Mouse (Mus musculus) left cerebral cortex, adult 2 months (tissue): ENCODE results near the gene Rab1b. TPM values are rescaled to one million over a fixed set of nuclear protein-coding genes. Genes with fewer than 3 reads are reported as not detected.

ENCODE experiments used
- DNase-seq, 2 experiments: peaks; one replicate each; pipeline ENCODE4 v3.0.0; 2021 to 2022; ENCODE audit warnings: low spot score in 2 of 2, mixed read lengths in 1 of 2; ENCODE audit errors: extremely low spot score in 1 of 2
- H3K27ac ChIP-seq: fragments of 200-600 bp; 2 replicates; pipeline ENCODE4 v1.8.1; 2022
- H3K4me3 ChIP-seq: fragments of 200-600 bp; 2 replicates; pipeline ENCODE4 v1.8.1; 2022
- CTCF ChIP-seq: fragments of 200-600 bp; IDR thresholded peaks from 2 replicates; pipeline ENCODE4 v1.8.1; 2022; ENCODE audit warnings: antibody characterized with exemption, mild to moderate bottlenecking, moderate library complexity
- intact Hi-C: fragments of 180-260 bp; cut with DNase I; formaldehyde crosslinking; loops from one replicate; pipeline ENCODE4 v1.15.1; 2025
- total RNA-seq, 2 experiments: library from RNA; stranded (reverse); gene quantifications; 2 replicates each; pipeline ENCODE4 v1.2.3; 2021

Rab1b gene
- total RNA-seq, 2 experiments from 2014 or later = 144 to 157 TPM

DNA sequence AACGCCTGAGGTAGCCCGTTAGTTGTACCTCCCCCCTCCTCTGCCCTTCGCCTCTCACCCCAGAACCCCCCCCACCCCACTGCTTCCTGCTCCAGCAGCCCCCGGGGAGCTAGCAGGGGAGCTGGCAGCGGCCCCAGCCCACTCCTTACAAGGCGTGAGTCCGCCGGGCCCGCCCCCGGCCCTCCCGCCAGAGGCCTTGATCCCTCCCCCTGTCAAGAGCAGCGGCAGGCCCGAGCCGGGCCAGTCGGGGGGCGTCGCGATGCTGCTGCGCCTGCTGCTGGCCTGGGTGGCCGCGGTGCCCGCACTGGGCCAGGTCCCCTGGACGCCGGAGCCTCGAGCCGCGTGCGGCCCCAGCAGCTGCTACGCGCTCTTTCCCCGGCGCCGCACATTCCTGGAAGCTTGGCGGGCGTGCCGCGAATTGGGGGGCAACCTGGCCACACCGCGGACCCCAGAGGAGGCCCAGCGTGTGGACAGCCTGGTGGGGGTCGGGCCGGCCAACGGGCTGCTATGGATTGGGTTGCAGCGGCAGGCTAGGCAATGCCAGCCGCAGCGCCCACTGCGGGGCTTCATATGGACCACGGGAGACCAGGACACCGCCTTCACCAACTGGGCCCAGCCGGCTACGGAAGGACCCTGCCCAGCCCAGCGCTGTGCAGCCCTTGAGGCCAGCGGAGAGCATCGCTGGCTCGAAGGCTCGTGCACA, 38.9 kb downstream of the Rab1b start, which contains the start of gene Cd248:
Gene Cd248, plus strand, starts transcription at position 212 of the 703 bp plus-strand sequence.
- peak within 1 kb of the TSS; percentile 28; the same call in 1 of the 2 replicates for H3K27ac ChIP-seq
- peak in 1 of 2 experiments; percentile 26 for DNase-seq
- intact Hi-C loops = no loop called here
- no peak for TF ChIP-seq CTCF
- peak within 1 kb of the TSS; percentile 38 for H3K4me3 ChIP-seq

DNA sequence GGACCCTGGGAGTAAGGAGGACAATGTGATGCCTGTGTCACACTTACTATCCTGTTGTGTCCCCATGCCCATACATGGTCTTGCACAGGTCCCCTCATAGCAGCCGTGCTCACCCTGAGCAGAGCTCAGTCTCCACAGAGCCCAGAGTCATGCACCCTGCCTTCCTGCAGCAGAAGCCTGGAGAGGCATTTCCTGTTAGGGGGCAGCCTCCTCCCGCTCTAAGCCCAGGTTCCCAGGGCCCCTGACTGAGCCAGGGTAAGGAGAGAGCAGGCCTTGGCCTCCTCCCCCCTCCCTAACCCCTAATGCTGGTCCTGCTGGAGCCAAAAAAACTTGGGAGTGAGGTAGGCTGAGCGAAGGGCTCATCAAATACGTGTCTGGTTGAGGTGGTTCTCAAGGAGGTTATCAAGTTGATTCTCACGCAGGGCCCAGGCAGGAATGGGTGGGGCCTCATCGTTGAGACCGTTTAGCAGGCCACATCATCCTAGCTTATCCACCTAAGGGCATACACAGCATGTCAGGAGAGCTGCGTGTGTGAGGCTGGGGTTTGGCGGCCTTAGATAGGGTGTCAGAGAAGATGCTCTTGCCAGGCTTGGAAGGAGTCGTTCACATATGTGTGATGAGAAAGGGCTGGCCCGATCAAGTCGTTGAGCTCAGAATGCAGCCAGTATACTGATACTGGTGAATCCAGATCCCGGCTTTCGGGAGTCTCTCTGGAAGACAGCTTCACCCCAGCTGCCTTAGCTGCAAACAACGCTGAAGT, 39.7 kb downstream of the Rab1b start:
- no peak for TF ChIP-seq CTCF
- intact Hi-C loops = no loop called here
- Histone ChIP-seq H3K4me3 (peak overlapping the region; percentile 38; the same call in 1 of the 2 replicates), H3K27ac (peak overlapping the region; percentile 28; the same call in 1 of the 2 replicates)
- DNase-seq = no peak

DNA sequence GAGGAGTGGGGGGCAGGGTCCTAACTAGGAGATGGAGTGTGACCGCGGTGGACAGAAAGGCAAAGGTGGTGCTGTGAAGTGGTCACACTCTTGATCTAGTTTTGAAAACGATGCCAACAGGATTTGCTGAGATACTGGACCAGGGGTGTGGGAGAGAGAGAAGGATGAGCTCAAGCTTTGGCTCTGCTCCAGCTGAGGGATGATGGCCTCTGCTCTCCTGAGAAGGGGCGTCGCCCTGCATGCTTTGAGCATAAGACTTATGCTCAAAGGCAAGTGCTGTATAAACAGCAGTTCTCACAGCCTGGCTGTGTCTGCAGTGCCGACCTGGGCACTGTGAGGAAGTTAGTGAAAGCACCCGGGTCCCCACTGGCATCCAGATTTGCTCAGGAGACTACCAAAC, 41.8 kb downstream of the Rab1b start:
- TF ChIP-seq CTCF = no peak
- H3K4me3 ChIP-seq = no peak overlapping the region
- intact Hi-C loops = no loop called here
- H3K27ac ChIP-seq = no peak overlapping the region
- no peak for DNase-seq

DNA sequence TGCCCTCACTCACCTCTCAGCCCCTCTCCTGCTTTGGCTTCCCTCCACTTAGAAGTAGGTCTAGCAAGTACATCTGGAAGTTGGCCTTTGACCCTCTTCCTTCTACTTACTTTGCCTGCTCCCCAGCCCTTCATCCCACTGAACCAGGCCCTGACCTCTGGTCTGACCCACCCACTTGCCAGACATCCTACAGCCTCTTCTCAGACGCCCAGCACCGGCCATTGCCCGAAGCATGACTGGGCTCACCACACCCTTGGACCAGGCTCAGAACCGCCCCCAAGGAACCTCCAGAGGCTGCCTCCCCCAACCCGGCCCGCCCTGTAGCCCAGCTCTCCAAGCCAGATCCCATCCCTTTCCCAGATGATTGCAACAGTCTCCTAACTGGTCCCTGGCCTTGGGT, 44.4 kb downstream of the Rab1b start:
- Histone ChIP-seq H3K27ac (no peak overlapping the region), H3K4me3 (no peak overlapping the region)
- intact Hi-C loops = no loop called here
- TF ChIP-seq CTCF = no peak
- DNase-seq = no peak

DNA sequence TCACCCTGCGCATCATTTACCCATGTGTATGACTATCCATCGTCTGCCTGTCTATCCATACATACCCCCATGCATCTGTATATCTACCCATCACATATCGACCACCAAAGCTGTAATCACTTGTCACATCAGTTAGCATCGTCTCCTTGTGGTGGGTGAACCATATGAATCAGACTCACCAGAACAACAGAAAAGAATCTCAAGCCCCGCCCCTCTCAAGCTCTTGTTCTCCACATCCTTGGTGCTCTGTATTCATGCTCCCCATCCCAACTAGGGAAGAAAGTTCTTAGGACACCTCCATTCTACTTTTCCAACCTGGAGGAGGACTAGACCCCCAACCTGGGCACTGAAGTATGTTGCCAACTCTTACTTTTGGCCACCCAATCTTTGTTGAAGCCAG, 44.8 kb downstream of the Rab1b start:
- intact Hi-C loops = no loop called here
- no peak overlapping the region for H3K27ac ChIP-seq
- no peak for TF ChIP-seq CTCF
- no peak for DNase-seq
- H3K4me3 ChIP-seq = no peak overlapping the region

DNA sequence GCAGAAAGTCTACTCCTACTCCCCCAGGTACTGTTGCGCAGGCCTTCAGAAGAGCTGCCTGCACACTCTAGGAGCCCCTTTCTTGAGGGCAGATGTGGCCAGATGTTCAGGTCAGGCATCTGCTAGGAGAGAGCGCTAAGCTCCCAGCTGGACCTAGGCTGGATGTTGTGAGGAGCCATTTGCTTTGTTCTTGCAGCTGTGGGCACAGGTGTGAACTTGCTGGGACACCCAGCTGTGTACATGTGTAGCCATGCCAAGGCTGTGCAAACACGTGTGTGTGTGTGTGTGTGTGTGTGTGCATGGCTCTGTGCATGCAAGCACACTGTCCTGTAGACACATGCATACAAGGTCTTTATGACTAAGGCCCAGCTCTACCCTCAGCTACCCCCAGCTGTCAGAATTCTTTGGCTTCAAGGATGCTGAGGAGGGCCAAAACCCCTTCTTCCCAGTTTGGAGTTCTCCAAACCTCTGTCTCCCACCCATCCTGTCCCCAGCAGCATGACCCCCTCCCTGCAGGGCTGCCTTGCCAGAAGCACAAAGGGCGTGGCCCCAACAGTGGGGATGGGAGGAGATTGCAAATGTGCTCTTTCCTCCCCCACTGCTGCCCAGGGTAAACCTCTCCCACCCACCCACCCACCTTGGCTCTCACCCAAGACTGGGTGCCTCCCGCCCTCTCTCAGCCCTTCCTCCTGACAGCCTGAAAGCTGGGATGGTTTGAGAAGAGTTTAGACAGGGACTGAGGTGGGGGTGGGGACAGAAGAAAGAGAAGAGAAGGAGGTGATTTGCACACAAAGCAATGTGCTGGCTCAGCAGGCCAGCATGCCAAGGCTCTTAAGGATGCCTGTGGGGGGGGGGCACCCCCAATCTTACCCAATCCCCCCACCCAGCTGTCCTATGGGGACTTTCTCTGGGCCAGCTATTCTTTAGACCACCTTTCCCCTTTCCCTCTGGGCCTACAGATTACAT, 46.2 kb downstream of the Rab1b start:
- intact Hi-C loops = no loop called here
- TF ChIP-seq CTCF = no peak
- Histone ChIP-seq H3K4me3 (no peak overlapping the region), H3K27ac (no peak overlapping the region)
- DNase-seq = no peak

DNA sequence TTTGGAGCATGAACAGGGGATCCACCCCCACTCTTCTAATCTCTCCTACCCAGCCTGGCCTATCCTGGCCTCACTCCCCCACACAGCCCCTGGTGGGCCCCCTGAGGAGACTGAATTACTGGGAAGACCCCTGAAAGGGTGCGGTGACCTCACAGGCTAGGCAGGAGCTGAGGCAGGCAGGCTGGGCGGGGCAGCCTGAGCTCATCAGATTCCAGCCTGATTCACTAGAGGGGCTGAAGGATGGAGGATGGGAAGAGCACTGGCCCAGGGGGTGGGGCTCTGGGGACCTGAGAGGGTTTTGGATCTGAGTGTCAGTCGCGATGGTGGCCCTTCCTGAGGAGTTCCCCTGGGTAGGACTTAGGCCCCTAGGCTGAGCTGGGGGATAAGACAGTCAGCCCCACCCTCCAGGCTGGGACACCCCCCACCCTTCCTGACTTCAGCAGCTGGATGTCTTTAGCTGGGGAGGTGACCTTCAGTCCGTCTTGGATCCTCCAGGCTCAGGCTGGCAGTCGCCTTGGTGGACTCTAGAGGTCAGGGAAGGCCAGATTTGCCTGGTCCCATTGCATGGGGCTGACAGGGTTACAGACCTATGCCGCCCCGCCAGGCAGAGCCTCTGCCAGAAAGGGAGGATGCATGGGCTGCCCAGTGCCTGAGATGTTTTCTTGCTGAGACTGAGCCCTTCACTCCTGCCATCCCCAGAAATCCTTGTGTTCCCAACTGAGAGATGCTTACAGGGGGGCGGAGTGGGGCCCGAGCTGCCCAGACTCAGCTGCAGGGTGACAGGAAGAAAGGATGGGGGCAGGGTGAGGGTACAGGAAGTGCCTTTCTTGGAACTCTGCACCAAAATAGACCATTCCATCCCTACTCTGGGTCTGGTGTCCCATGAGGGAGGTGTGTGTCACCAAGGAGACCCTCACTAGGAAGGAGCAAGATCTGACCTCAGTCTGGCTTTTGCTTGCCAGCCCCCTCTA, 47.8 kb downstream of the Rab1b start:
- intact Hi-C loops = no loop called here
- Histone ChIP-seq H3K27ac (peak overlapping the region; percentile 8), H3K4me3 (no peak overlapping the region)
- DNase-seq = no peak
- TF ChIP-seq CTCF = no peak

DNA sequence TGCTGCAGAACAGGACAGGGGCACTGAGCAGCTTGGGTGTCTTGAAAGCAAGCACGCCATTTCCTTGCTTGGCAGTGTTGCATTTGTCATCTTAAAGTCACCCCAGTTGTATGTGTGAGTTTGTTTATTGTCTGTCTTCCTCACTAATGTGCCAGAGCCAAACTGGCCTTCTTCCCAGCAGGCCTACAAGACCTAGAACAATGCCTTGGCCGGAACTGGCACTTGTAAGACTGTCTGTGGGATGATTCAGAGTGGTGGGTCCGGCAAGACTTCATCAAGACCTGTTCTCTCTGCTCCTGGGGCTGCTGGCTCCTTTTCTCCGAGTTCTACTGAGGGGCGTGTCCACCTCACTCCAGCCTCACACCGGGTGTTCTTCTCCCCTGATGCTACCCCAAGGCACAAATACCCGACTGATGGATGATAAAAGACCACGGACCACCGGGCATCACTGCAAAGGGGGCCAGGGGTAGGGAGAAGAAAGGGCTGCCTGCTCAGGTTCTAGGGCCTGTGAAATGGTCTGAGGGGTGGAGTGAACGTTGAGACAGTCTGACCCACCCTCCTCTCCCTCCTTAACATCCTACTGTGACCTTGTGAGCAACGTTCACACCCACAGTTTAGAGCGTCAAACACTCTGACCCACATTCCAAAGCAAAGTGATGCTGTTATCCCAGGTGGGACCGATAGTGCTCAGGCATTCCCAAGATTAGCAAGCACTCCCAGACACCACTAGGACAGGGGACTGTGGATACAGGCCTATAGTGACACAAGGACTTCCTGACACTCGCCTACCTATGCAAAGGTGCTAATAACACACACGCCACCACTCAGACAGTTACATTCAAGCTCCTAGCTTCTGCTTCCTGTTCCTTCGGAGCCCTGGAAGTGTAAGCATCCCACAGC, 48.7 kb downstream of the Rab1b start:
- TF ChIP-seq CTCF = no peak
- H3K27ac ChIP-seq = peak overlapping the region; percentile 8; the same call in 1 of the 2 replicates
- H3K4me3 ChIP-seq = no peak overlapping the region
- intact Hi-C loops = loop anchor here (2.0 kb wide), 1 partner anchor 15 kb away; no protein-coding TSS in a partner anchor
- DNase-seq = no peak

DNA sequence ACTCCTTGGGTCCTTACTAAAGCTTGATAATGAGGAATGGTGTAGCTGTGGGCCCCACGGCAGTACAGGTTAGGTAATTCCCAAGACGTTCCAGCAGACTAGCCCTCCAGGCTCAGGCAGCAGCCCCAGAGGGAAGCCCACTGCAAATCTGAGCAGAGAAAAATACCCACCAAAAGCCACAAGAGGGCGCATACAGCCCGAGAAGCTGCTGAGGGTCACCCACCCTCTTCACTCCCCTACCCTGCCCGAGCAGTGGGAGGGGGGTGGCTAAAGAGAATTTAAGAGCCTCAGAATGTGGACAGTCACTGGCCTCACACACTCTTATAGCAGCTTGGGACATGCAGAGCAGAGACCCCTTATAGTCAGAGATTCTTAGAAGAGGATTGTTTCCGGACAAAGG, 50.6 kb downstream of the Rab1b start:
- TF ChIP-seq CTCF = peak; percentile 80
- Histone ChIP-seq H3K27ac (no peak overlapping the region), H3K4me3 (no peak overlapping the region)
- DNase-seq = no peak
- intact Hi-C loops = loop anchor here (2.0 kb wide), 1 partner anchor 17 kb away; no protein-coding TSS in a partner anchor
